15 mouse cellular contexts compared by ENCODE assay signal in genomic region chr6:51104336-51104735, GRCm38 (mm10).
DNase-seq lines count a peak whose midpoint lies in the region; ATAC-seq and TF ChIP-seq lines count a peak whose summit lies in the region.
"Had no signal": no experiment of that assay in that cellular context is flagged by ENCODE, and none has a peak within 500 bp of the region (broad histone marks: within the 10 kb centered on the region; RNA-seq: fewer than 3 reads in every experiment).

No protein-coding gene starts in this region.

- H3K27ac ChIP-seq in heart, embryonic 11.5 days (ENCODE audit: low read depth, low read length) = no peak overlapping the region
- H3K27ac ChIP-seq in stomach, embryonic 14.5 days (ENCODE audit: low read length) = peak overlapping the region; percentile 53; the same call in 1 of the 2 replicates
- H3K27ac ChIP-seq in stomach, postnatal 0 days (replicated peaks) = no peak overlapping the region; the same call in 1 of the 2 replicates
- no peak overlapping the region for H3K27ac ChIP-seq in neural tube, embryonic 15.5 days (replicated peaks)
- no peak overlapping the region for H3K27ac ChIP-seq in layer of hippocampus, adult 2 months

- no peaks in the 10 kb centered on the region for H3K9me3 ChIP-seq in heart, embryonic 11.5 days (replicated peaks; ENCODE audit: control insufficient read depth, low read length)
- H3K9me3 ChIP-seq in stomach, embryonic 14.5 days (ENCODE audit: control insufficient read depth, low read depth, low read length) = no peaks in the 10 kb centered on the region
- no peaks in the 10 kb centered on the region for H3K9me3 ChIP-seq in stomach, postnatal 0 days (ENCODE audit: control insufficient read depth, low read length)
- no peaks in the 10 kb centered on the region for H3K9me3 ChIP-seq in neural tube, embryonic 15.5 days (replicated peaks)

- ATAC-seq in heart, embryonic 11.5 days (replicated peaks; ENCODE audit: insufficient number of reproducible peaks, low FRiP score, low TSS enrichment) = no peak
- no peak for ATAC-seq in stomach, embryonic 14.5 days (ENCODE audit: insufficient number of reproducible peaks, insufficient read depth, low FRiP score, low read depth)
- no peak for ATAC-seq in stomach, postnatal 0 days (ENCODE audit: low FRiP score, low TSS enrichment)
- ATAC-seq in neural tube, embryonic 15.5 days (ENCODE audit: low FRiP score) = no peak
- ATAC-seq: hindbrain, embryonic 16.5 days; midbrain, embryonic 16.5 days had no signal

- H3K4me1 ChIP-seq in heart, embryonic 11.5 days (ENCODE audit: control insufficient read depth, insufficient read depth, low read length) = peaks cover 4% of the 10 kb centered on the region; the same call in 1 of the 2 replicates
- H3K4me1 ChIP-seq in stomach, embryonic 14.5 days (ENCODE audit: control insufficient read depth, insufficient read depth, low read length) = 0 out of 2 replicates have a peak, but pooled peaks cover 3% of the 10 kb centered on the region
- H3K4me1 ChIP-seq in stomach, postnatal 0 days (replicated peaks; ENCODE audit: control insufficient read depth, insufficient read depth) = 0 out of 2 replicates have a peak, but pooled peaks cover 3% of the 10 kb centered on the region
- no peaks in the 10 kb centered on the region for H3K4me1 ChIP-seq in neural tube, embryonic 15.5 days

- 82% methylated on average over 5 of the region's 5 CpGs for WGBS in heart, embryonic 11.5 days (ENCODE audit: insufficient replicate concordance)
- WGBS in stomach, embryonic 14.5 days = 71% methylated on average over 5 of the region's 5 CpGs
- WGBS in stomach, postnatal 0 days = 63% methylated on average over 5 of the region's 5 CpGs
- WGBS in neural tube, embryonic 15.5 days = 83% methylated on average over 5 of the region's 5 CpGs

- no peak overlapping the region for H3K4me3 ChIP-seq in heart, embryonic 11.5 days (ENCODE audit: low read depth, low read length)
- H3K4me3 ChIP-seq in stomach, embryonic 14.5 days (ENCODE audit: low read depth, low read length) = no peak overlapping the region
- H3K4me3 ChIP-seq in stomach, postnatal 0 days (ENCODE audit: low read depth, low read length) = no peak overlapping the region
- H3K4me3 ChIP-seq in neural tube, embryonic 15.5 days (replicated peaks) = no peak overlapping the region
- no peak overlapping the region for H3K4me3 ChIP-seq in layer of hippocampus, adult 2 months

- TF ChIP-seq EP300 in stomach, postnatal 0 days (optimal IDR thresholded peaks at IDR 0.05) = no peak

- H3K4me2 ChIP-seq in heart, embryonic 11.5 days = no peak overlapping the region
- H3K4me2 ChIP-seq in stomach, embryonic 14.5 days (replicated peaks; ENCODE audit: low read depth, low read length) = no peak overlapping the region
- H3K4me2 ChIP-seq in stomach, postnatal 0 days (replicated peaks; ENCODE audit: low read depth) = no peak overlapping the region
- H3K4me2 ChIP-seq in neural tube, embryonic 15.5 days = no peak overlapping the region

- no peaks in the 10 kb centered on the region for H3K27me3 ChIP-seq in heart, embryonic 11.5 days (ENCODE audit: control insufficient read depth, insufficient read depth, low read length)
- no peaks in the 10 kb centered on the region for H3K27me3 ChIP-seq in stomach, embryonic 14.5 days (ENCODE audit: control insufficient read depth, insufficient read depth, low read length)
- H3K27me3 ChIP-seq in stomach, postnatal 0 days (ENCODE audit: control insufficient read depth, insufficient read depth, low read length) = no peaks in the 10 kb centered on the region
- H3K27me3 ChIP-seq in neural tube, embryonic 15.5 days (replicated peaks) = no peaks in the 10 kb centered on the region

- intact Hi-C loops in heart, postnatal 25 days (cut with DNase I) = loop anchor here (5.0 kb wide), 1 partner anchor 58 kb away; no protein-coding TSS in a partner anchor

- H3K36me3 ChIP-seq in heart, embryonic 11.5 days (ENCODE audit: control insufficient read depth, insufficient read depth, low read length) = no peaks in the 10 kb centered on the region
- H3K36me3 ChIP-seq in stomach, embryonic 14.5 days (ENCODE audit: control insufficient read depth, insufficient read depth, low read length) = no peaks in the 10 kb centered on the region
- no peaks in the 10 kb centered on the region for H3K36me3 ChIP-seq in stomach, postnatal 0 days (ENCODE audit: control insufficient read depth, insufficient read depth, low read length)
- no peaks in the 10 kb centered on the region for H3K36me3 ChIP-seq in neural tube, embryonic 15.5 days

- no peak overlapping the region for H3K9ac ChIP-seq in heart, embryonic 11.5 days (ENCODE audit: low read depth, low read length)
- no peak overlapping the region for H3K9ac ChIP-seq in stomach, embryonic 14.5 days (replicated peaks; ENCODE audit: low read depth, low read length)
- no peak overlapping the region for H3K9ac ChIP-seq in stomach, postnatal 0 days (ENCODE audit: low read length)
- H3K9ac ChIP-seq in neural tube, embryonic 15.5 days (replicated peaks) = no peak overlapping the region

- peak; percentile 96 for DNase-seq in heart, adult 11 months
- DNase-seq in stomach, postnatal 0 days (ENCODE audit: low spot score) = no peak
- DNase-seq in heart, postnatal 25 days (ENCODE audit: low spot score) = peak; percentile 14
- no peak for DNase-seq in layer of hippocampus, adult 2 months (ENCODE audit: low spot score in 2 of 2)
- DNase-seq in urinary bladder, postnatal 10 days (ENCODE audit: low spot score) = no peak
- DNase-seq: adrenal gland, postnatal 10 days; cerebellum, adult 11 months; embryo, embryonic 11 days; liver; right cerebral cortex, postnatal 4 days had no signal

- no peak for TF ChIP-seq CTCF in stomach, postnatal 0 days (IDR thresholded peaks at IDR 0.05; ENCODE audit: low read depth)
- TF ChIP-seq CTCF in layer of hippocampus, adult 2 months (conservative IDR thresholded peaks at IDR 0.05) = no peak

Comparison
In these comparisons a context has a peak if more than half of its experiments do, and no peak if none do; other contexts are left out.
1. DNase-seq: peak in heart, adult 11 months (single experiment) and heart, postnatal 25 days (single experiment); none in stomach, postnatal 0 days (single experiment), layer of hippocampus, adult 2 months (0 of 2) and urinary bladder, postnatal 10 days (single experiment).